Mouse (Mus musculus) stomach, embryonic 16.5 days (tissue): ENCODE data around the gene Sec24a. TPM values are rescaled to one million over a fixed set of nuclear protein-coding genes. Genes with fewer than 3 reads are reported as not detected.

ENCODE experiments used
- ATAC-seq: fragments of 200-750 bp; cut with Nextera tagmentation; 2 replicates; pipeline ENCODE4 v1.8.0; 2017; ENCODE audit warnings: moderate number of reproducible peaks, moderate TSS enrichment; ENCODE audit not compliant: insufficient read depth, low FRiP score
- H3K27ac ChIP-seq: fragments of 300-500 bp; sonication (generic); 2 replicates; pipeline ENCODE4 v1.5.1; 2014; ENCODE audit warnings: low read length
- H3K27me3 ChIP-seq: fragments of 300-500 bp; sonication (generic); 2 replicates; pipeline ENCODE4 v1.6.1; 2014; ENCODE audit warnings: low read length, control low read depth, mixed read lengths; ENCODE audit not compliant: control insufficient read depth, insufficient read depth
- H3K36me3 ChIP-seq: fragments of 300-500 bp; sonication (generic); 2 replicates; pipeline ENCODE4 v1.6.1; 2014; ENCODE audit warnings: low read length; ENCODE audit not compliant: control insufficient read depth, insufficient read depth
- H3K4me1 ChIP-seq: fragments of 300-500 bp; sonication (generic); 2 replicates; pipeline ENCODE4 v1.6.1; 2014; ENCODE audit warnings: low read length, control low read depth, mixed read lengths; ENCODE audit not compliant: control insufficient read depth, insufficient read depth
- H3K4me2 ChIP-seq: fragments of 300-500 bp; sonication (generic); 2 replicates; pipeline ENCODE4 v1.6.1; 2014; ENCODE audit warnings: low read depth, low read length, mixed read lengths
- H3K4me3 ChIP-seq: fragments of 300-500 bp; sonication (generic); replicated peaks from 2 replicates; pipeline ENCODE4 v1.5.1; 2014; ENCODE audit warnings: mild to moderate bottlenecking, low read length
- H3K9ac ChIP-seq: fragments of 300-500 bp; sonication (generic); 2 replicates; pipeline ENCODE4 v1.6.1; 2014; ENCODE audit warnings: low read length
- H3K9me3 ChIP-seq: fragments of 300-500 bp; sonication (generic); replicated peaks from 2 replicates; pipeline ENCODE4 v1.6.1; 2016; ENCODE audit warnings: low read length, control low read depth; ENCODE audit not compliant: control insufficient read depth
- WGBS: fragments of 180-500 bp; shearing (Covaris S2); extraction: QIAGEN DNeasy Blood & Tissue Kit; methylation state at CpG from one replicate; pipeline ENCODE4 v1.1.7; 2014; 5-methylcytosine and 5-hydroxymethylcytosine counted together
- polyA plus RNA-seq: library from polyadenylated mRNA; unstranded; fragments of >200 nt; fragmentation: Nextera tagmentation; extraction: Ambion mirVana; gene quantifications from 2 replicates; pipeline ENCODE4 v1.2.1, GENCODE M21; 2015

Sec24a gene
- 15.9 and 16.5 TPM in 2 replicates for polyA plus RNA-seq

GRCm38 (mm10) chr11:51763213-51763907, at the start of gene Sec24a, which contains the start of gene Sar1b:
Gene Sec24a (minus strand): TSS chr11:51763634.
Gene Sar1b (plus strand): TSS chr11:51763687.
- peak; percentile 91 for ATAC-seq
- Histone ChIP-seq H3K4me2 (peak within 1 kb of the TSS; percentile 82), H3K36me3 (no peaks in the 10 kb centered on the region), H3K27me3 (no peaks in the 10 kb centered on the region), H3K9ac (peak within 1 kb of the TSS; percentile 95), H3K27ac (no peak within 1 kb of the TSS; the same call in 1 of the 2 replicates), H3K4me1 (peaks cover 14% of the 10 kb centered on the region), H3K9me3 (no peaks in the 10 kb centered on the region), H3K4me3 (peak within 1 kb of the TSS; percentile 100)
- WGBS: under 1% methylated on average over 30 of the region's 30 CpGs

DNA sequence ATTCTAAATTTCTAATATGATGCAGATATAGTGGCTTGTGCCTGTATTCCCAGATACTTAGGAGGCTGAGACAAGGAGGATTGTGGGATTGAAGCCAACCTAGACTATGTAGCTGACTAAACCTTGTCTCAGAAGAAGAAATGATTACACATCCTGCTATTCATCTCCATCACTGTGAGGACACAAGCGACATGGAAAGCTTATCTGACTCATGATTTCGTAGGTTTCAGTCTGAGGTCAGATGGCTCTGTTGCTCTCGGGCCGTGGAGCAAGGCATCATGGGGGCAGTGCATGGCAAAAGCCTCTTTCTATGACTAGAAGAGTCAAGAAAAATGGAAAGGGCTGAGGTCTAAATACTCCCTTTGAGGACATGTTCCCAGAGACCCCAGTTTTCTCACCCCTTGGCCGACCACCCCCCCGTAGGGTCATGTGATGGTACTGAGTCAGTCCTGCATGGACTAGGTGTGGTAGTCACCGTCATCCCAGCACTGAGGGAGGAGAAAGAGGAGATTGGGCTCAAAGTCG, 48.6 kb upstream of the Sec24a start:
- no peak overlapping the region for H3K9ac ChIP-seq
- H3K4me3 ChIP-seq: no peak overlapping the region
- no peaks in the 10 kb centered on the region for H3K9me3 ChIP-seq
- WGBS: 90% methylated on average over 8 of the region's 8 CpGs
- H3K4me2 ChIP-seq: no peak overlapping the region
- H3K27me3 ChIP-seq: no peaks in the 10 kb centered on the region
- no peaks in the 10 kb centered on the region for H3K4me1 ChIP-seq
- no peak for ATAC-seq
- H3K36me3 ChIP-seq: 0 out of 2 replicates have a peak, but pooled peaks cover 4% of the 10 kb centered on the region
- no peak overlapping the region for H3K27ac ChIP-seq

GRCm38 (mm10) chr11:51811230-51811629, 47.8 kb upstream of the Sec24a start:
- Histone ChIP-seq H3K9me3 (no peaks in the 10 kb centered on the region), H3K36me3 (no peaks in the 10 kb centered on the region), H3K27me3 (no peaks in the 10 kb centered on the region), H3K4me3 (no peak overlapping the region), H3K9ac (no peak overlapping the region), H3K4me2 (no peak overlapping the region), H3K4me1 (no peaks in the 10 kb centered on the region), H3K27ac (no peak overlapping the region)
- 83% methylated on average over 4 of the region's 4 CpGs for WGBS
- no peak for ATAC-seq

- 56% methylated on average over 6 of the region's 6 CpGs for WGBS
- no peak overlapping the region for H3K4me3 ChIP-seq
- no peaks in the 10 kb centered on the region for H3K4me1 ChIP-seq
- H3K36me3 ChIP-seq: no peaks in the 10 kb centered on the region
- no peaks in the 10 kb centered on the region for H3K9me3 ChIP-seq
- H3K9ac ChIP-seq: no peak overlapping the region
- no peak overlapping the region for H3K27ac ChIP-seq
- H3K27me3 ChIP-seq: no peaks in the 10 kb centered on the region
- H3K4me2 ChIP-seq: no peak overlapping the region
- ATAC-seq: no peak
These were observed 46.3 kb upstream of the Sec24a start for GRCm38 (mm10) chr11:51809632-51810224.

GRCm38 (mm10) chr11:51807108-51807879, 43.9 kb upstream of the Sec24a start:
- WGBS: 31% methylated on average over 13 of the region's 13 CpGs
- H3K36me3 ChIP-seq: no peaks in the 10 kb centered on the region
- ATAC-seq: no peak

GRCm38 (mm10) chr11:51805221-51805981, 42.0 kb upstream of the Sec24a start:
- H3K4me2 ChIP-seq: peak overlapping the region; percentile 78
- peak; percentile 81 for ATAC-seq
- H3K4me1 ChIP-seq: no peaks in the 10 kb centered on the region
- peak overlapping the region; percentile 73 for H3K9ac ChIP-seq
- WGBS: 15% methylated on average over 17 of the region's 17 CpGs
- no peaks in the 10 kb centered on the region for H3K9me3 ChIP-seq
- H3K4me3 ChIP-seq: peak overlapping the region; percentile 58
- peak overlapping the region; percentile 83 for H3K27ac ChIP-seq
- no peaks in the 10 kb centered on the region for H3K36me3 ChIP-seq
- H3K27me3 ChIP-seq: no peaks in the 10 kb centered on the region

More at GRCm38 (mm10) chr11:51807108-51807879, 43.9 kb upstream of the Sec24a start:
- no peak overlapping the region for H3K4me2 ChIP-seq
- no peak overlapping the region for H3K27ac ChIP-seq
- no peak overlapping the region for H3K4me3 ChIP-seq
- H3K9me3 ChIP-seq: no peaks in the 10 kb centered on the region
- no peak overlapping the region for H3K9ac ChIP-seq
- H3K4me1 ChIP-seq: no peaks in the 10 kb centered on the region
- no peaks in the 10 kb centered on the region for H3K27me3 ChIP-seq

- H3K36me3 ChIP-seq: no peaks in the 10 kb centered on the region
- no peak for ATAC-seq
- WGBS: 27% methylated on average over 7 of the region's 8 CpGs
- no peak overlapping the region for H3K4me3 ChIP-seq
- no peaks in the 10 kb centered on the region for H3K4me1 ChIP-seq
- H3K9me3 ChIP-seq: no peaks in the 10 kb centered on the region
- H3K27ac ChIP-seq: no peak overlapping the region
- H3K4me2 ChIP-seq: no peak overlapping the region
- no peaks in the 10 kb centered on the region for H3K27me3 ChIP-seq
- no peak overlapping the region for H3K9ac ChIP-seq
These were observed 37.3 kb upstream of the Sec24a start for GRCm38 (mm10) chr11:51800634-51801325.

DNA sequence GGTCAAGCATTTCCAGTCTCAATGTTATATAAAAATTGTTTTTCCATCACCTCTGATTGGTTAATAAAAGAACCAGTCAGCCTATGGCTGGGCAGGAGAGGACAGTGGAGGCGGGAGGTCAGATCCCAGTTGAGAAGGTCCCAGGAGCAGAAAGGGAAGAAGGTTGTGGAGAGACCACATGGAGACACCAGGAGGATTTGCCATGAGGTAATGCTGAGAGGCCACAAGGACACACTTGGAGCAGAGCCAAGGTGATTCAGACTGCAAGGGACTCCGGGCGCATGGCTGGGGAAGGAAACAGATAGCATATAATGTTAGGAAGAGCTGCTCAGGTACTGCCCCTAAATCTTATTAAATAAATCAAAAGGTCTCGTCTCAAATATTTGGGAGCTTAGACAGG, 32.8 kb upstream of the Sec24a start:
- Histone ChIP-seq H3K27me3 (no peaks in the 10 kb centered on the region), H3K4me1 (no peaks in the 10 kb centered on the region), H3K9me3 (no peaks in the 10 kb centered on the region), H3K4me2 (no peak overlapping the region), H3K27ac (no peak overlapping the region), H3K4me3 (no peak overlapping the region), H3K36me3 (0 out of 2 replicates have a peak, but pooled peaks cover 7% of the 10 kb centered on the region), H3K9ac (no peak overlapping the region)
- ATAC-seq: peak; percentile 29; the same call in 1 of the 2 replicates
- 63% methylated on average over 4 of the region's 4 CpGs for WGBS
